In the genomic region with DNA sequence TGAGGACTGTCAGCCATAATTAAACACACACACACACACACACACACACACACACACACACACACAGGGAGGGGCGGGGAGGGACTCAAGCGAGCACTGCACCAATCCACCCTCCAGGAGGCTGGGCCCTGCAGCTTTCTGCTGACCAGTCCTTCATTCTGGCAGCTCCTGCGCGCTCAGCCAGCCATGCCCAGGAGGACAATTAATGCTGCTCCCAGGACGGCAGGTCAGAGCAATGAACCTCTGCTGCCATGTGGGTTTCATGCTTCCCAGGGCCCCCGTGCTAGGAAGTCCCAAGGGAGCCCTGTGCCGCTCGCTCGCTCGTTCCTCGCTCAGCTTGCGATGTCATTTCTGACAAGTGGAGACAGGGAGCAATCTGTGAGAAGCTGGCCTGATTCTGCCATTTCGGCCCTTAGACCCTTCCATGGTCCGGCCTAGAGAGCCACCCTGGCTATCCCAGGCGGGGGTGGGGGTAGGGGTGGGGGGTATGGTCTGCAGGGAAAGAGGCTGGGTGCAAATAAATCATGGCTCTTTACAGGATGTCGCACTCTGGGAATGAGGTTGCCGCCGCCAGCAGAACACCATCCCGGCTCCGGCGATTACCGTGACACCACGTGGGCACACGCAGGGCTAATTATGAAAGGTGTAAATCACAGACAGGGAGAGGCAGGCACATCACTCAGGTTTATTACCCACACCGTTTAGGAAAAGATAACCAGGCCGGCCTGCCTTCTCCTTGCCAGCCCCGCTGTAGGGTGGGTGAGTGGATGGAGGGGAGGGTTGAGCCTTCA, we compare ENCODE assay signal across 8 mouse cellular contexts. TPM values are rescaled to one million over a fixed set of nuclear protein-coding genes. Genes with fewer than 3 reads are reported as not detected.
DNase-seq lines count a peak whose midpoint lies in the region; ATAC-seq lines count a peak whose summit lies in the region.
"Had no signal": no experiment of that assay in that cellular context is flagged by ENCODE, and none has a peak within 500 bp of the region (broad histone marks: within the 10 kb centered on the region; RNA-seq: fewer than 3 reads in every experiment).

No protein-coding gene starts in this region.

- no peak for DNase-seq in forebrain, embryonic 10.5 days (ENCODE audit: extremely low spot score, low spot score)
- no peak for DNase-seq in hindbrain, embryonic 14.5 days (ENCODE audit: low spot score)
- DNase-seq in kidney, postnatal 25 days = peak; percentile 82 to 96
- no peak for DNase-seq in cerebellum, adult 8-10 months
- DNase-seq in left cerebral cortex, adult 9 months (ENCODE audit: low spot score in 2 of 2) = no peak
- no peak for DNase-seq in cerebellum, adult 9-11 months
- DNase-seq: gastrocnemius, postnatal 25 days had no signal

- H3K9me3 ChIP-seq in forebrain, embryonic 10.5 days = no peaks in the 10 kb centered on the region
- no peaks in the 10 kb centered on the region for H3K9me3 ChIP-seq in hindbrain, embryonic 14.5 days (ENCODE audit: control insufficient read depth, low read length)
- H3K9me3 ChIP-seq in neural tube, embryonic 12.5 days = no peaks in the 10 kb centered on the region

- no peaks in the 10 kb centered on the region for H3K27me3 ChIP-seq in forebrain, embryonic 10.5 days (ENCODE audit: poor library complexity, severe bottlenecking)
- H3K27me3 ChIP-seq in hindbrain, embryonic 14.5 days (ENCODE audit: control insufficient read depth, insufficient read depth, low read length) = no peaks in the 10 kb centered on the region
- H3K27me3 ChIP-seq in neural tube, embryonic 12.5 days (replicated peaks) = no peaks in the 10 kb centered on the region

- peaks cover 64% of the 10 kb centered on the region for H3K36me3 ChIP-seq in forebrain, embryonic 10.5 days (replicated peaks)
- H3K36me3 ChIP-seq in hindbrain, embryonic 14.5 days (replicated peaks; ENCODE audit: control insufficient read depth, insufficient read depth) = 0 out of 2 replicates have a peak, but pooled peaks cover 9% of the 10 kb centered on the region
- H3K36me3 ChIP-seq in neural tube, embryonic 12.5 days = peaks cover 8% of the 10 kb centered on the region

- WGBS in forebrain, embryonic 10.5 days = 84% methylated on average over 27 of the region's 27 CpGs
- WGBS in hindbrain, embryonic 14.5 days = 28% methylated on average over 27 of the region's 27 CpGs
- WGBS in neural tube, embryonic 12.5 days = 30% methylated on average over 27 of the region's 27 CpGs

- H3K4me1 ChIP-seq in forebrain, embryonic 10.5 days = peaks cover 54% of the 10 kb centered on the region
- peaks cover 49% of the 10 kb centered on the region for H3K4me1 ChIP-seq in hindbrain, embryonic 14.5 days (replicated peaks; ENCODE audit: control insufficient read depth, insufficient read depth, low read length)
- peaks cover 46% of the 10 kb centered on the region for H3K4me1 ChIP-seq in neural tube, embryonic 12.5 days

- peak overlapping the region; percentile 33 for H3K4me2 ChIP-seq in hindbrain, embryonic 14.5 days (replicated peaks)
- peak overlapping the region; percentile 41 for H3K4me2 ChIP-seq in neural tube, embryonic 12.5 days (replicated peaks)

- H3K9ac ChIP-seq in hindbrain, embryonic 14.5 days = peak overlapping the region; percentile 44
- H3K9ac ChIP-seq in neural tube, embryonic 12.5 days = peak overlapping the region; percentile 26; the same call in 1 of the 2 replicates

- peak overlapping the region; percentile 27 for H3K27ac ChIP-seq in forebrain, embryonic 10.5 days
- peak overlapping the region; percentile 77 for H3K27ac ChIP-seq in hindbrain, embryonic 14.5 days
- H3K27ac ChIP-seq in neural tube, embryonic 12.5 days = peak overlapping the region; percentile 34

- peak; percentile 60 for ATAC-seq in hindbrain, embryonic 14.5 days (ENCODE audit: low FRiP score)
- peak; percentile 70 for ATAC-seq in neural tube, embryonic 12.5 days (ENCODE audit: low FRiP score, low read depth)

- H3K4me3 ChIP-seq in forebrain, embryonic 10.5 days = no peak overlapping the region
- no peak overlapping the region for H3K4me3 ChIP-seq in hindbrain, embryonic 14.5 days (replicated peaks; ENCODE audit: low read length)
- H3K4me3 ChIP-seq in neural tube, embryonic 12.5 days = no peak overlapping the region

RNA-seq across cellular contexts. Expression of gene Tbc1d16, which starts 51.7 kb away (rescaled TPM):
- polyA plus RNA-seq in forebrain, embryonic 10.5 days (2016; fragmentation: Nextera tagmentation; extraction: Ambion mirVana) = 22.5 and 22.7 TPM in 2 replicates
- polyA plus RNA-seq in hindbrain, embryonic 14.5 days (2014; fragmentation: Nextera tagmentation; extraction: Ambion mirVana) = 39.3 and 41.2 TPM in 2 replicates
- 26.0 and 38.1 TPM in 2 replicates for polyA plus RNA-seq in neural tube, embryonic 12.5 days (2016; fragmentation: Nextera tagmentation; extraction: Ambion mirVana)

RNA-seq across cellular contexts. Expression of gene Ccdc40, which starts 51.8 kb away (rescaled TPM):
- 23.1 and 23.6 TPM in 2 replicates for polyA plus RNA-seq in forebrain, embryonic 10.5 days (2016; fragmentation: Nextera tagmentation; extraction: Ambion mirVana)
- 12.0 and 14.1 TPM in 2 replicates for polyA plus RNA-seq in hindbrain, embryonic 14.5 days (2014; fragmentation: Nextera tagmentation; extraction: Ambion mirVana)
- polyA plus RNA-seq in neural tube, embryonic 12.5 days (2016; fragmentation: Nextera tagmentation; extraction: Ambion mirVana) = 11.5 and 18.0 TPM in 2 replicates

Comparison
In these comparisons a context has a peak if more than half of its experiments do, and no peak if none do; other contexts are left out.
1. DNase-seq: peak in kidney, postnatal 25 days (2 of 2); none in forebrain, embryonic 10.5 days (single experiment), hindbrain, embryonic 14.5 days (single experiment), cerebellum, adult 8-10 months (single experiment), left cerebral cortex, adult 9 months (0 of 2) and cerebellum, adult 9-11 months (single experiment).
2. H3K27ac ChIP-seq: peak in every context shown above with its lines; median percentile 77 in hindbrain, embryonic 14.5 days; 34 in neural tube, embryonic 12.5 days; 27 in forebrain, embryonic 10.5 days.